Mouse (Mus musculus): ENCODE data around the gene Ninl.

DNA sequence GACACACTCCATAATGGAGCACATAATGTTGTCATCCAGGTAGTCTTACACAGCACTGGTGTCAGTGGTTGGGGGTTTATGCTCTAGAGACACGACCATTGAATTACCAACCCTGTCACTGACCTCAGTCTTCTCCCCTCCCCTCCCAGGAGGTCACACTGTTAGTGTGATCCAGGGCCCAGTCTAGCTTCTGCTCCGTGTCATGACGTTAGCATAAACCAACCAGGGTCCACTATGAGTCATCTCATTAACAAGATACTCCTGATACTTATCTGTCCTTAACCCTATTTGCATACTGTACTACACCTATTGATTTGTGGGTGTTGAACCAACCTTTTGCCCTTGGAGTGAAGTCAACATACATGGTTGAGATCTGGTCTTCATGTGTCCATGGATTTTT, 120.5 kb downstream of the Ninl start:
- TF ChIP-seq CTCF (IDR thresholded peaks at IDR 0.05; ENCODE audit: borderline replicate concordance, control insufficient read depth, extremely low read depth, insufficient read depth, low read length, poor library complexity) (no peak), POLR2A (IDR thresholded peaks at IDR 0.05; ENCODE audit: control insufficient read depth, extremely low read depth, insufficient read depth, low read length, poor library complexity) (no peak)
